Mouse (Mus musculus): ENCODE data around the gene Mat2a. TPM values are rescaled to one million over a fixed set of nuclear protein-coding genes. Genes with fewer than 3 reads are reported as not detected.
"Not testable (repeated sequence)": the region's sequence is repeated elsewhere in the genome, so short reads cannot be mapped to it uniquely, and the experiment has no call there.

Gene Mat2a
- 103 and 104 TPM in 2 replicates for polyA plus RNA-seq (2012; ENCODE audit: insufficient read depth, insufficient read length, missing spikeins)

DNA sequence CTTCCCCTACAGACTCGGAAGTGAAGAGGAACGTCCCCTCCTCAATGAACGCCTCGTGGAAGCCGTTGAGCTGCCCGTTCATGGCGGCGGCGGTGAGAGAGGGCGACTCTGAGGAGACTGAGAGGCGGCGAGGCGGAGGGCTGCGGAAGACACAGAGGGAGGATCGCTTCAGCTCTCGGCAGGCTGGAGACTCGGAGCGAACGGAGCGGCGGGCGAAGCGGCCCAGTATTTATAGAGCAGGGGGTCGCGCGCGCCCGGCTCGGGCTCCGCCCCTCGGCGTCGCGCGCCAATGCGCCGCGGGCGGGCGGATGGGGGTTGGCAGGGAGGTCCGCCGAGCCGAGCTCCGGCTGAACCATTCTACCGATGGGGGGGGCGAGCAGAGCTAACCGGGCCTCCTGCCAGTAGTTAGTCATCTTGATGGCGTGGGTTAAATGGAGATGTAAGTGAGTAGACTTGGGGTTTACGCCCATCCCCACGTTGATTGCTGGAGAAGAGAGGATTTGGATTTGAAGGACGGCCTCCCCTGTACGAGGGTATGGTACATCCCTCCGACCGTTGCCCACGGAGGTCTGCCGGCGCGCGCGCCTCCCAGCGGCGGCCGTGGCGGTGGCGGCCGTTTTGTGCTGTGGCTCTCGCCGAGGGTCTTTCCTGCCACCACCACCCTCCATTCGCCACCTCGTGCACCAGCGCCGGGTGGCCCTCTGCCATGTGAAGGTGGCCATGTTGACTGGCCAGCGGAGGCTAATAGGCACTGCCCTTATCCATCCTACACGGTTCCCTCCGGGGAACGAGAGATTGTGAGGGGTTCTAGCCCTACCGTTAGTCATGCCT lies at the start of gene Mat2a:
TSS of gene Mat2a (minus strand) at position 204 of the 831 bp plus-strand sequence.
- peaks cover 5% of the 10 kb centered on the region for H3K4me1 ChIP-seq (ENCODE audit: control insufficient read depth, insufficient read depth, insufficient read length, low read length)
- peak within 1 kb of the TSS; percentile 97 for H3K4me3 ChIP-seq (ENCODE audit: insufficient read depth, low read depth, low read length)
- H3K27ac ChIP-seq (replicated peaks; ENCODE audit: low read depth, low read length) = peak within 1 kb of the TSS; percentile 100

DNA sequence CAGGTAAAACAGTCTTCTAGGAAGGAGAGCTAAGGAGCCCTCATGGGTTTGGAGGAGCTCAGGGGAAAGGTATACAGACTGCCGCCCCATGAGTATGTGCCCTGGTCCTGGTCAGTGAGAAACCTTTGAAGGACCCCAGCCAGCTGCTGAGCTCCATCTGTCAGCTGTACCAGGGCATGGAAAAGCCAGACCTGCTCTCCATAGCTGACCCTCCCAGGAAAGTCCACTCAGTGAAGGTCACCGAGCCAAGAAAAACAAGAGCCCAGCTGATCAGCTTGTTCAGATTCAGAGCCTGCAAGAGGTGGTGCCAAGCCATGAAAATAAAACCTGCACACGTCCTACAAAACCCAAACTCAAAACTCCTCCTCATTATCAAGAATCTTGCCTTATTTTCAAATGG lies 49.5 kb upstream of the Mat2a start:
- no peak overlapping the region for H3K4me3 ChIP-seq (ENCODE audit: insufficient read depth, low read depth, low read length)
- H3K27ac ChIP-seq (replicated peaks; ENCODE audit: low read depth, low read length) = no peak overlapping the region
- H3K4me1 ChIP-seq (ENCODE audit: control insufficient read depth, insufficient read depth, insufficient read length, low read length) = peaks cover 11% of the 10 kb centered on the region; the same call in 1 of the 2 replicates

DNA sequence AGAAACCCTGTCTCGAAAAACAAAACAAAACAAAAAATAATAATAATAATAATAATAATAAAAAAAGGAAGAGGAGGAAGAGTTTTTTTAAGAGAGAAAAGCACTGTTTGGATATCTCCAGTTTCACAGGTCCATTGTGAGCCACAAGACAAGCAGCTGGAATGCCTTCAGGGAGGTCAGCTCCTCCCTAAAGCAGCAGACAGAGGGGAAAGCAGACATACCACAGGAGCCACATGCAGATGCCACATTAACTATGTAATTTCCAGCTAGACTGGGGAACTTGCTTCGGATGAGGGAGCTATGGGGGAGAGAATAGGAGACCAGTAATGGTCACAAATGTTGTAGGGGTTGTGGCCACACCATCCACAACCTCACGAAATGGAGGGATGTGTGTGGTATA lies 47.9 kb upstream of the Mat2a start:
- no peak overlapping the region for H3K27ac ChIP-seq (replicated peaks; ENCODE audit: low read depth, low read length)
- H3K4me3 ChIP-seq (ENCODE audit: insufficient read depth, low read depth, low read length) = no peak overlapping the region
- H3K4me1 ChIP-seq (ENCODE audit: control insufficient read depth, insufficient read depth, insufficient read length, low read length) = peaks cover 6% of the 10 kb centered on the region; the same call in 1 of the 2 replicates

DNA sequence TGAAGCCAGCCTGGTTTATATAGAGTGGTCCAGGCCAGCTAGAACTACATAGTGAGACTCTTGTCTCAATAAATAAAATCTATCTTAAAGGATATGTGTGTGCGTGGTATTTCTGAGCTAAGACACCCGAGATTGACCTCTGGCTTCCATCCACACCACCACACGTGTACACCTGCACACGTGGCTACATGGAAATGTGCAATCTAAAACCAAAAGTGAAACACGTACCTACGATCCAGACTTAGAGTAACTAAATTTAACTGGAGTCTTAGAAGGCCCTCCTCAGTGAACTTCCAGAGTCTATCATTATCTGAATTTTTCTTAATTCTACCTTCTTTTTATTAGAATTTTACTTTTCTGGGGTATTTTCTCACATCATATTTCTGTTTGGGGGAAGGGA lies 46.9 kb upstream of the Mat2a start:
- no peak overlapping the region for H3K27ac ChIP-seq (replicated peaks; ENCODE audit: low read depth, low read length)
- H3K4me3 ChIP-seq (ENCODE audit: insufficient read depth, low read depth, low read length) = no peak overlapping the region
- H3K4me1 ChIP-seq (ENCODE audit: control insufficient read depth, insufficient read depth, insufficient read length, low read length) = peaks cover 4% of the 10 kb centered on the region; the same call in 1 of the 2 replicates

DNA sequence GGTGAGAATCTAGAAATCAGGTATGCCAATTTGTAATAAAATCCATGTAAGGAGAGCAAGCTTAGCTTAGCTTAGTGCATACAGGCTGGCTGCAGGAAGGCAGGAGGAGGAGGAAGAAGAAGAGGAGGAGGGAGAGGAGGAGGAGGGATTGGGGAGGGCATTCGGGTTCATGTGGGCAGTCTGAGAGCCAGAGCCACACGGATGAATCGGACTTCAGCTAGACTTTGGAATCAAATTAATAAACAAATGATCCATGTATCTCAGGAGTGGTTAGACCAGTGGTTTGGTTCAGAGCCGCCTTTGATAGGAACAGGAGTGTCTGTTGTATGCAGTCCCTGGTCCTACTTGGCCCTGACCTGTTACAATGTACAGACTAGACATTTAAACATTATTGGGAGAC lies 45.5 kb upstream of the Mat2a start:
- Histone ChIP-seq H3K4me1 (ENCODE audit: control insufficient read depth, insufficient read depth, insufficient read length, low read length) (0 out of 2 replicates have a peak, but pooled peaks cover 2% of the 10 kb centered on the region), H3K27ac (replicated peaks; ENCODE audit: low read depth, low read length) (no peak overlapping the region), H3K4me3 (ENCODE audit: insufficient read depth, low read depth, low read length) (no peak overlapping the region)

DNA sequence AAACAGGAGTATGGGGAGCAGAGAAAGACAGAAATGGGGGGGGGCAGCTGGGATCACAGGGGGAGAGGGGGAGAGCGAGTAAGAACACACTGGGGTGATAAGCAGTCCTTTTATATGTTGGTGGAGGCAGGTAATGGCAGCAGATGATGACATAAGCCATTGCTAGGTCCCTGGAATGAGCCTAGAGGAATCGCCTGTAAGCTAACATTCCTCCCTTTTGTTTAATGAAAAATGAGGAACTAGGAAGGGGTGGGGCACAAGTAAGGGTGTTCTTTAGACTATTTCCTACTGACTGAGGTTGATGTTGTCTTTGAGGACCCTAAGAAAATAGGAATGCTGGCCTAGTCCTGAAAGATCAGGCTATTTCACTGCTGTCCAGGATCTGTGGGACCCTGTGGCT lies 42.8 kb upstream of the Mat2a start:
- no peaks in the 10 kb centered on the region for H3K4me1 ChIP-seq (ENCODE audit: control insufficient read depth, insufficient read depth, insufficient read length, low read length)
- H3K4me3 ChIP-seq (ENCODE audit: insufficient read depth, low read depth, low read length) = no peak overlapping the region
- H3K27ac ChIP-seq (replicated peaks; ENCODE audit: low read depth, low read length) = no peak overlapping the region

DNA sequence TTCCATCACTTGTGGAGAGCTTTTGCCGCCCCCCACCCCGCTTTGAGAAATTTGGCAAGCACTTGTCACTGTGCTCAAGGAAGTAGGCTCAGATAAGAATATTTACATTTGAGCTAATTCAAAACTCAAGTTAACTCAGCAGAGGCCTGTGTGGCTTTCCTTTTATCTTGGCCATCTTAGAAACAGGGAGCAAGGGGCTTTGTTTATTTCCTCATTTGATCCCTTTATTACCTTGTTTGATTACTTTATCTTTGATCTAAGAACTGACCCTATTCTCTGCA lies 41.0 kb upstream of the Mat2a start:
- Histone ChIP-seq H3K4me3 (ENCODE audit: insufficient read depth, low read depth, low read length) (no peak overlapping the region), H3K4me1 (ENCODE audit: control insufficient read depth, insufficient read depth, insufficient read length, low read length) (no peaks in the 10 kb centered on the region), H3K27ac (replicated peaks; ENCODE audit: low read depth, low read length) (no peak overlapping the region)

DNA sequence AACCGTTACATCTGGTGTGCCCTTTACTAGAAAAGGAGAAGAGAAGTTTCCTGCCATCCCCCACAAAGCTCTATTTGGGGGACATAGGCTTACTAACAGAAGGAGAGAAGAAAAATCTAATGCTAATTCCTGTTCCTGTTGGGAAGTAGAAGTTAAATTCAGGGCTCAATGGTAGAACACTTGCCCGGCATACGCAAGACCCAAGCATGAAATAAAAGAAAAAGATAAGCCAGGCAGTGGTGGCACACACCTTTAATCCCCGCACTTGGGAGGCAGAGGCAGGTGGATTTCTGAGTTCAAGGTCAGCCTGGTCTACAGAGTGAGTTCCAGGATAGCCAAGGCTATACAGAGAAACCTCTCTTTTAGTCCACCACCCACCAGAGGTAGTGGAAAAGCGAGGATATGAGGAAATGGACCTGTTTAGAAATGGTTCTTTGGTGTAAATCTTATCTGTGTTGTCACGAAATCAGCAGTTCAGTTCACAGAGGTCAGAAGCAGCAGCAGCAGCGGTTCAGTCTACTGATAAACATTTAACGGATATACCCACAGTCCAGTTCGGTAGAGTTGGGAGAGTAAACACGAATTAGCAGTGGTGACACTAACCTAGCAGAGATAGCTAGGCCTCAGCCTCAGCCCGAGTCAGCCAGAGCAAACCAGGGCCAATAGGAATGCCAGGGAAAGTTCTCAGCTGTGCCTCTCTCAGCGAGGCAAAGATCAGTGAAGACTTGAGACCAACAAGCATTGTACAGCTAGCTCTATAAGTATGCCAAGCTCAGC lies 40.5 kb upstream of the Mat2a start:
- Histone ChIP-seq H3K27ac (replicated peaks; ENCODE audit: low read depth, low read length) (no peak overlapping the region), H3K4me3 (ENCODE audit: insufficient read depth, low read depth, low read length) (no peak overlapping the region), H3K4me1 (ENCODE audit: control insufficient read depth, insufficient read depth, insufficient read length, low read length) (no peaks in the 10 kb centered on the region)

DNA sequence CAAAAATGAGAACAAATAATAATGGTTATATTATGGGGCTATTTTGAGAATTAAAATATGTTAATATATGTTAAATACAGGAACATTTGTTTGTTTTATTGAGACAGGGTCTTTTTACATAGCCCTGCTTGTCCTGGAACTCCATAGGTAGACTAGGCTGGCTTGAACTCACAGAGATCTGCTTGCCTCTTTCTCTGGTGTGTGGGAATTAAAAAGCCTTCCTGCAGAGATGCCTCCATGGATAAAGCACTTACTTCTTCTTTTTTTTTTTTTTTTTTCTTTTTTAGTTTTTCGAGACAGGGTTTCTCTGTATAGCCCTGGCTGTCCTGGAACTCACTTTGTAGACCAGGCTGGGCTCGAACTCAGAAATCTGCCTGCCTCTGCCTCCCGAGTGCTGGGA lies 39.3 kb upstream of the Mat2a start:
- H3K4me1 ChIP-seq (ENCODE audit: control insufficient read depth, insufficient read depth, insufficient read length, low read length); H3K4me3 ChIP-seq (ENCODE audit: insufficient read depth, low read depth, low read length); H3K27ac ChIP-seq (replicated peaks; ENCODE audit: low read depth, low read length): not testable (repeated sequence)

DNA sequence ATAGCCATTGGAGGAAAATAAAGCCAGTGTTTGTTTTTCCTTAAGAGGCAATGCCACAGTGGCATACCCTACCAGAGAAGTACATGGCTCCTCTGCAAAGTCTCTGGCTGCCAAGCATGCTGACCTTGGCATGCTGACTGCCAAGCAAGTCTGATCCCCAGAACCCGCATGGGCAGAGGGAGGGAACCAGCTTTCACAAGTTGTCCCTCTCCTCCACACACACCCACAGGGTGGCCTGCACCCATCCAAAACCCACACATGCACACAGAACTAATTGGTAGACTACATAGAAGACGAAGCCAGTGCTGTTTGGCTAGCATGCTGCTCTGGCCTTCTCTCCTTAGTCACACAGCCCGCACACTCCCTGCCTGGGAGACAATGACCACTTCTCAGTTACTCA lies 38.3 kb upstream of the Mat2a start:
- Histone ChIP-seq H3K27ac (replicated peaks; ENCODE audit: low read depth, low read length) (no peak overlapping the region), H3K4me1 (ENCODE audit: control insufficient read depth, insufficient read depth, insufficient read length, low read length) (peaks cover 6% of the 10 kb centered on the region)

DNA sequence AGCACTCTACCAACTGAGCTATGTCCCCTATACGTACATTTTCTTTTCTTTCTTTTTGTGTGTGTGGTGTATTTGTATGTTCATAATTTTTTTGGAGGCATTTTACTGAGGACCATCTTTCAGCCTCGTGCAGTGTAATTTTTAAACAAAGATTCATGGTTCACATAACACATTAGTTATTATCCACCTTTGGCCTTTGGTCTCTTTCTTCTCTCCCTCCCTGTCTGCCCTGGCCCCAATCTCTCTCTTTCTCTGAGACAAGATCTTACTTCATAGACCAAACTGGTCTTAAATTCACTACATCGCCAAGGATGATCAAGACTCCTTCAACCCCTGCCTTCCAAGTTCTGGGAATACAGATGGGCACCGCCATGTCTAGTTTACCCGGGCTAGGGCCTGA lies 37.5 kb upstream of the Mat2a start:
- Histone ChIP-seq H3K4me1 (ENCODE audit: control insufficient read depth, insufficient read depth, insufficient read length, low read length) (peaks cover 6% of the 10 kb centered on the region), H3K4me3 (ENCODE audit: insufficient read depth, low read depth, low read length) (no peak overlapping the region), H3K27ac (replicated peaks; ENCODE audit: low read depth, low read length) (no peak overlapping the region)

More for the DNA sequence above, 38.3 kb upstream of the Mat2a start:
- H3K4me3 ChIP-seq (ENCODE audit: insufficient read depth, low read depth, low read length) = no peak overlapping the region

DNA sequence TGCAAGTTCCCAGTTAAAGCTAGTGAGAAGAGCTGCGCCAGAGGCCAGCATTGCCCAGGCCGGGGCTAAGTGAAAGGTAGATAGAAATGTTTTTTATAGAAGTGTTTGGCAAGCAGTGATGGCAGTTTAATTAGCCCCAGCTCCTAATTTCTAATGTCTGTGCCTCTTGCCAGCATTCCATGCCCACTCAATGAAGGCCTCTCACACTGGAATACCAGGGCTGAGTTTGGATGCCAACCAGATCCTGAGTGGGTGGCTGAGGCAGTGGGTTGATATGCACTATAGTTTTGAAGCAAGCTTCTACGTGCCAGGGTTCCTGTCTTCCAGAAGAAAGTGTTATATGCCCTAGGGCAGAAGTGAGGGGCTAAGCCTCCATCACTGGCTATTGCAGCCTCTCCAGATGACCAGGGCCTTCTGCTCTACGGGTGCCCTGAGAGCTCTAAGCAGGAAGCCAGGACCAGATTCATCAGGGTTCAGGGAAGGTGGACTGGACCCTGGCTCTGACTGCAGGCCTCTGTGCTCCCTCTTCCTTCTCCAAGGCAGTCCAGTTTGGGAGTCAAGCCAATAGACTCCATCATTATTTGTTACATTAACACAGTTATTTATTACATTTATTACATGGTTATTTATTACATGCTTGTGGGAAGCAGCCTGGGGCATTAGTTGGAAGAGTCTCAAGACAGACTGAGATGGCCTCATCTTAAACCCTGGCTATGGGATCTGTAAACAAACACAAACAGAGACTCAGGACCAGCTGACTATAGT lies 36.0 kb upstream of the Mat2a start:
- Histone ChIP-seq H3K4me1 (ENCODE audit: control insufficient read depth, insufficient read depth, insufficient read length, low read length) (peaks cover 6% of the 10 kb centered on the region), H3K27ac (replicated peaks; ENCODE audit: low read depth, low read length) (no peak overlapping the region)

DNA sequence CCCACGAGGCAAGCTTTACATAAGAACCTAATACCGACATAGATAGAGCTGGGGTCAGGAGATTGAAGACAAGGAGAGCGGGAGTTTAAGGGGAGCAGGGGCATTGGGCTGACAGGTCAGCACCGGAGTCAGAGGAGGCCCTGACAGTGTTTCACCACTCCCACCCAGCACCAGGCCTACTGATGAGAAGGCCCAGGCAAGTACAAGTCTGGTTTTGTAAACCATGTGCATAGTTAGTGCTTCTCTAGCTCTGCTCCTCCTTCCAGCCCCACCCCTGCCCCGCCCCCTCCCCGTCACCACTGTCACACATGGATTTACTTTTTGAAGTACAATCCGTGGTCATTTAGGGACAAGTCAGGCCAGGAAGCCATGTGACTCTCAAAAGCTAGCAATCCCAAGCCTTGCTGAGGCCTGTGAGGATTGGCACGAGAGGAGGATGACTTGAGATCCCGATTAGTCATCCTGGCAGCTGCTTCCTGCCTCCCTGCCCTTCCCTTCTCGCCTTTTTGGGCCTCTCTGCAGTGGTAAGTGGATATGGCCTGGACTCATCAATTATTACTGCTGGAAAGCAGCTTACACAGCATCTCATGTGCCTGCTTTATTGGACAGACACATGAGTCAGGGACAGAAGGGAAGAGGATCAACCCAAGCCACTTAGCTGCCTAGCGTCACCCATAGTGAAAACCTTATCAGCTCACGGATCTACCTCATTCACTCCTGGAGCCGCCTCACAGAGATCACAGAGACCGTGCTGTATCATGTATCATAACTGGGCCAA lies 34.1 kb upstream of the Mat2a start:
- H3K4me3 ChIP-seq (ENCODE audit: insufficient read depth, low read depth, low read length) = no peak overlapping the region
- peak overlapping the region; percentile 70 for H3K27ac ChIP-seq (replicated peaks; ENCODE audit: low read depth, low read length)
- H3K4me1 ChIP-seq (ENCODE audit: control insufficient read depth, insufficient read depth, insufficient read length, low read length) = peaks cover 6% of the 10 kb centered on the region

More for the DNA sequence above, 36.0 kb upstream of the Mat2a start:
- no peak overlapping the region for H3K4me3 ChIP-seq (ENCODE audit: insufficient read depth, low read depth, low read length)

DNA sequence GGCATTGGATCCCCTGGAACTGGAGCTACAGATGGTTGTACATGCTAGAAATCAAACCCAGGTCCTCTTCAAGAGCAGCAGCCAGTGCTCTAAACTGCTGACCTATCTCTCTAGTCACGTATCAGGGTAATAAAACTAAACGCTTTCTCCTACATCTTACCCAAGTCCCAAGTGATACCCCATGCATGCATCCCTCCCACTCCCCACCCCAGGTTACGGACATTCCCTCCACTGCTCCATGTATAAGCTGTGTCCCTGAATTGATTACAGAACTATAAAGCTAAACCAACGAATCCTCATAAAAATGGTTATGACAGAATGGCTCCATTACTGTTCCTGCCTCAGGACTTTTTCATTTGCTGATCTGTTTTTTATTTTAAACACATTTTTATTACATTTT lies 26.8 kb upstream of the Mat2a start:
- Histone ChIP-seq H3K4me3 (ENCODE audit: insufficient read depth, low read depth, low read length) (no peak overlapping the region), H3K27ac (replicated peaks; ENCODE audit: low read depth, low read length) (0 out of 2 replicates have a peak overlapping the region, but pooled peaks have one; percentile 14), H3K4me1 (ENCODE audit: control insufficient read depth, insufficient read depth, insufficient read length, low read length) (peaks cover 4% of the 10 kb centered on the region)

Measured in brown adipose tissue, adult 24 weeks (tissue).